Mouse (Mus musculus) CH12.LX (cell line): ENCODE results near the gene Tcte1.

Experiments
- CTCF ChIP-seq, 2 experiments: IDR thresholded peaks in 1 of 2; conservative IDR thresholded peaks in 1 of 2; 2 replicates each; pipeline ENCODE4 v1.5.1; 2011 to 2012; ENCODE audit warnings: low read depth in 2 of 2, low read length in 2 of 2, improper control_type of control experiment in 1 of 2, inconsistent platforms in 1 of 2, mild to moderate bottlenecking in 1 of 2, moderate library complexity in 1 of 2
- EP300 ChIP-seq: IDR thresholded peaks from 2 replicates; pipeline ENCODE4 v1.6.1; 2011; ENCODE audit warnings: low read length, improper control_type of control experiment
- ETS1 ChIP-seq: conservative IDR thresholded peaks from 2 replicates; pipeline ENCODE4 v1.6.1; 2012; ENCODE audit warnings: low read depth, mild to moderate bottlenecking, inconsistent platforms, low read length, improper control_type of control experiment, moderate library complexity
- MAX ChIP-seq: IDR thresholded peaks from 2 replicates; pipeline ENCODE4 v1.6.1; 2011; ENCODE audit warnings: low read length, improper control_type of control experiment
- NELFE ChIP-seq: IDR thresholded peaks from 2 replicates; pipeline ENCODE4 v1.6.1; 2011; ENCODE audit warnings: low read depth, low read length, improper control_type of control experiment
- POLR2A ChIP-seq: IDR thresholded peaks from 2 replicates; pipeline ENCODE4 v1.6.1; 2011; ENCODE audit warnings: low read depth, mild to moderate bottlenecking, improper control_type of control experiment, low read length
- RCOR1 ChIP-seq: conservative IDR thresholded peaks from 2 replicates; pipeline ENCODE4 v1.6.1; 2012; ENCODE audit warnings: low read depth, mild to moderate bottlenecking, inconsistent platforms, low read length, improper control_type of control experiment
- TCF12 ChIP-seq: IDR thresholded peaks from 2 replicates; pipeline ENCODE4 v1.6.1; 2014; ENCODE audit warnings: low read depth, mild to moderate bottlenecking, inconsistent platforms, low read length, improper control_type of control experiment
- ZMIZ1 ChIP-seq: IDR thresholded peaks from 2 replicates; pipeline ENCODE4 v1.6.1; 2012; ENCODE audit warnings: low read depth, mild to moderate bottlenecking, inconsistent platforms, low read length, improper control_type of control experiment
- ZNF384 ChIP-seq: IDR thresholded peaks from 2 replicates; pipeline ENCODE4 v1.6.1; 2012; ENCODE audit warnings: low read depth, low read length, improper control_type of control experiment, inconsistent platforms

GRCm38 (mm10) chr17:45536264-45536663 is 13.0 kb downstream of the Tcte1 start:
- TF ChIP-seq MAX (no peak), CTCF (conservative IDR thresholded peaks at IDR 0.05 in 1 of 2, IDR thresholded peaks at IDR 0.05 in 1 of 2; ENCODE audit: low read depth in 2 of 2, low read length in 2 of 2) (no peak), POLR2A (no peak), EP300 (no peak), RCOR1 (no peak), NELFE (no peak), ZNF384 (no peak), TCF12 (no peak), ETS1 (no peak), ZMIZ1 (no peak)
